Mouse (Mus musculus): ENCODE data around the gene Olfr376.

Gene Olfr376

GRCm38 (mm10) chr11:73370946-73371345, at the start of gene Olfr376:
Olfr376 (plus strand) TSS chr11:73371246.
- DNase-seq (ENCODE audit: low spot score): no peak

GRCm38 (mm10) chr11:73323906-73324830, 46.9 kb upstream of the Olfr376 start:
- DNase-seq (ENCODE audit: low spot score): no peak

- no peak for DNase-seq (ENCODE audit: low spot score)
Observed at GRCm38 (mm10) chr11:73326485-73326886, 44.6 kb upstream of the Olfr376 start.

GRCm38 (mm10) chr11:73327361-73327760, 43.7 kb upstream of the Olfr376 start:
- no peak for DNase-seq (ENCODE audit: low spot score)

- DNase-seq (ENCODE audit: low spot score): no peak
Observed at GRCm38 (mm10) chr11:73329442-73329841, 41.6 kb upstream of the Olfr376 start, which contains the start of the genes Aspa, Gm49340 and Spata22. Aspa (minus strand) TSS chr11:73329596. Gm49340 (plus strand) TSS chr11:73329741. Spata22 (plus strand) TSS chr11:73329741.

- no peak for DNase-seq (ENCODE audit: low spot score)
Observed at GRCm38 (mm10) chr11:73333357-73333756, 37.7 kb upstream of the Olfr376 start.

GRCm38 (mm10) chr11:73336919-73337318, 34.1 kb upstream of the Olfr376 start:
- no peak for DNase-seq (ENCODE audit: low spot score)

GRCm38 (mm10) chr11:73350483-73350882, 20.6 kb upstream of the Olfr376 start, which contains the start of gene Olfr20:
Olfr20 (plus strand) TSS chr11:73350783.
- DNase-seq (ENCODE audit: low spot score): no peak

- no peak for DNase-seq (ENCODE audit: low spot score)
Observed at GRCm38 (mm10) chr11:73395374-73395773, 24.3 kb downstream of the Olfr376 start.

- no peak for DNase-seq (ENCODE audit: low spot score)
Observed at GRCm38 (mm10) chr11:73399514-73399913, 28.5 kb downstream of the Olfr376 start, which contains the start of gene Olfr1. Olfr1 (minus strand) TSS chr11:73399614.
